Mouse (Mus musculus) ES-E14 (cell line): ENCODE measurements around the gene Ciz1.

Experiments used
- CHD2 ChIP-seq: IDR thresholded peaks from 2 replicates; pipeline ENCODE4 v1.6.1; 2014; ENCODE audit warnings: mild to moderate bottlenecking, low read depth, low read length, inconsistent platforms
- HCFC1 ChIP-seq: IDR thresholded peaks from 2 replicates; pipeline ENCODE4 v1.6.1; 2012; ENCODE audit warnings: low read length, inconsistent platforms, borderline replicate concordance; ENCODE audit not compliant: insufficient read depth

DNA sequence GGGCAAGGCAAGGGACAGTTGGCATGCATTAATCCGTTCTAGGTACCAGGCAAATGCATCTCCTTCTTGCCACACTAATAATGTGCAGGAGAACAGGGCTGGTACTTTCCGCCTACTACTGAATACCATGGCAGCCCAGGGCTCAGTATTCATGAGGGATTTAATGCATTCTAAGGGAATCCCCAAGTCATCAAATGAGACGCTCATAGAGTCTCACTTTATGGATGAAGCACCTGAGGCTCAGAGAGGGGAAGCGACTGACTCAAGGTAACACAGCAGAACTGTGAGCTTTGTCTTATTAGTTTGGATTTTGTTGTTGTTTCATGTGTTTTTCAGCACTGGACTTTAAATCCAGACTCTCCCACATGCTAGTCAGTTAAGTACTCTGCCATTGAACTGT lies 10.1 kb upstream of the Ciz1 start:
- TF ChIP-seq CHD2 (no peak), HCFC1 (no peak)
